Mouse (Mus musculus) kidney, postnatal 25 days (tissue): ENCODE measurements around the gene Prpsap1.

Source experiments
- DNase-seq, 2 experiments: peaks; one replicate each; pipeline ENCODE4 v3.0.0; 2021; ENCODE audit warnings: mixed read lengths in 2 of 2

Prpsap1 gene

GRCm38 (mm10) chr11:116442867-116443177 lies 51.2 kb downstream of the Prpsap1 start:
- DNase-seq, result no peak

GRCm38 (mm10) chr11:116442129-116442866 lies 51.7 kb downstream of the Prpsap1 start:
- no peak for DNase-seq

- peak; percentile 41 to 64 for DNase-seq
Measured at GRCm38 (mm10) chr11:116440408-116441068, 53.5 kb downstream of the Prpsap1 start.

- DNase-seq, result no peak
Measured at GRCm38 (mm10) chr11:116439269-116440240, 54.4 kb downstream of the Prpsap1 start.

GRCm38 (mm10) chr11:116437541-116437940 lies 56.5 kb downstream of the Prpsap1 start:
- no peak for DNase-seq

- DNase-seq, result peak; percentile 46 to 81
Measured at GRCm38 (mm10) chr11:116436725-116437331, 57.2 kb downstream of the Prpsap1 start.

GRCm38 (mm10) chr11:116435992-116436724 lies 57.8 kb downstream of the Prpsap1 start:
- DNase-seq, result no peak

- peak; percentile 67 to 88 for DNase-seq
Measured at GRCm38 (mm10) chr11:116434967-116435752, 58.8 kb downstream of the Prpsap1 start.

GRCm38 (mm10) chr11:116434287-116434966 lies 59.6 kb downstream of the Prpsap1 start:
- DNase-seq, result peak; percentile 68 to 82

GRCm38 (mm10) chr11:116433356-116434286 lies 60.4 kb downstream of the Prpsap1 start, which contains the start of gene Ubald2:
Gene Ubald2, plus strand, starts transcription at chr11:116434094.
- DNase-seq, result peak; percentile 99 to 100

GRCm38 (mm10) chr11:116432593-116433355 lies 61.2 kb downstream of the Prpsap1 start:
- no peak for DNase-seq

- no peak for DNase-seq
Measured at GRCm38 (mm10) chr11:116432127-116432526, 61.9 kb downstream of the Prpsap1 start.

- peak; percentile 54 to 83 for DNase-seq
Measured at GRCm38 (mm10) chr11:116431428-116432077, 62.4 kb downstream of the Prpsap1 start.

GRCm38 (mm10) chr11:116430723-116431427 lies 63.1 kb downstream of the Prpsap1 start:
- no peak for DNase-seq

- no peak for DNase-seq
Measured at GRCm38 (mm10) chr11:116429862-116430613, 64.0 kb downstream of the Prpsap1 start.
